Mouse (Mus musculus) G1E (cell line): ENCODE results near the gene Slc37a3. TPM values are rescaled to one million over a fixed set of nuclear protein-coding genes. Genes with fewer than 3 reads are reported as not detected.

Experiments used
- ATAC-seq: 2 replicates; pipeline ENCODE4 v1.8.0; 2016; ENCODE audit warnings: mild to moderate bottlenecking; ENCODE audit not compliant: insufficient number of reproducible peaks, poor library complexity, low FRiP score, severe bottlenecking; ENCODE audit errors: extremely low read depth
- DNase-seq: peaks from one replicate; pipeline ENCODE4 v3.0.0; 2012; ENCODE audit warnings: low spot score
- H3K27me3 ChIP-seq: 2 replicates; pipeline ENCODE4 v1.6.1; 2012; ENCODE audit warnings: mild to moderate bottlenecking, low read length, inconsistent platforms; ENCODE audit not compliant: insufficient read depth
- H3K36me3 ChIP-seq: replicated peaks from 2 replicates; pipeline ENCODE3; 2012; ENCODE audit warnings: mild to moderate bottlenecking, inconsistent platforms
- H3K4me1 ChIP-seq: 2 replicates; pipeline ENCODE4 v1.6.1; 2012; ENCODE audit warnings: low read depth, low read length, inconsistent platforms, mixed read lengths; ENCODE audit not compliant: insufficient read depth
- H3K4me3 ChIP-seq: 2 replicates; pipeline ENCODE4 v1.5.1; 2012; ENCODE audit warnings: low read depth, mild to moderate bottlenecking, inconsistent platforms, low read length, moderate library complexity, mixed read lengths
- H3K9me3 ChIP-seq: replicated peaks from 2 replicates; pipeline ENCODE4 v1.6.1; 2012; ENCODE audit warnings: inconsistent platforms
- CTCF ChIP-seq: IDR thresholded peaks from 2 replicates; pipeline ENCODE4 v1.5.1; 2012; ENCODE audit warnings: low read depth, low read length, inconsistent platforms, mixed read lengths
- GATA1 ChIP-seq: IDR thresholded peaks from 2 replicates; pipeline ENCODE4 v1.6.1; 2012; ENCODE audit warnings: borderline replicate concordance, low read length, inconsistent platforms, mixed read lengths
- GATA2 ChIP-seq: IDR thresholded peaks from 2 replicates; pipeline ENCODE4 v1.6.1; 2012; ENCODE audit warnings: low read depth, low read length, inconsistent platforms, borderline replicate concordance
- POLR2AphosphoS5 ChIP-seq: IDR thresholded peaks from 2 replicates; pipeline ENCODE4 v1.6.1; 2012; ENCODE audit warnings: low read depth, low read length, inconsistent platforms; ENCODE audit not compliant: insufficient replicate concordance
- TAL1 ChIP-seq: conservative IDR thresholded peaks from 2 replicates; pipeline ENCODE4 v1.6.1; 2012; ENCODE audit warnings: low read depth, low read length, inconsistent platforms, mixed read lengths
- polyA plus RNA-seq: library from polyadenylated mRNA; stranded (reverse); fragments of >175 nt; gene quantifications from 2 replicates; pipeline ENCODE4 v1.2.3, GENCODE M21; 2012
- total RNA-seq, 2 experiments: library from RNA; stranded (forward) in 1 of 2; stranded (reverse) in 1 of 2; fragments of 200-1000 nt in 1 of 2; fragments of >200 nt in 1 of 2; fragmentation: Nextera tagmentation in 1 of 2; gene quantifications; 2 replicates each; pipeline ENCODE4 v1.2.3; 2014 to 2017

The Slc37a3 gene
- total and polyA plus RNA-seq, 3 experiments, result 2.1 to 22.4 (median 18.0) TPM

- no peak for TF ChIP-seq CTCF
- no peak for TF ChIP-seq GATA2
- no peak for TF ChIP-seq GATA1
- no peak for TF ChIP-seq POLR2AphosphoS5
- TF ChIP-seq TAL1, result no peak
- Histone ChIP-seq H3K4me3 (no peak overlapping the region), H3K9me3 (no peaks in the 10 kb centered on the region), H3K4me1 (peaks cover 3% of the 10 kb centered on the region; the same call in 1 of the 2 replicates), H3K36me3 (peaks cover 56% of the 10 kb centered on the region), H3K27me3 (no peaks in the 10 kb centered on the region)
- no peak for DNase-seq
- ATAC-seq, result no peak
Measured at GRCm38 (mm10) chr6:39334873-39335272, 42.6 kb downstream of the Slc37a3 start.

GRCm38 (mm10) chr6:39334224-39334623 is 43.3 kb downstream of the Slc37a3 start:
- Histone ChIP-seq H3K36me3 (peaks cover 52% of the 10 kb centered on the region), H3K27me3 (no peaks in the 10 kb centered on the region), H3K9me3 (no peaks in the 10 kb centered on the region), H3K4me3 (no peak overlapping the region), H3K4me1 (peaks cover 3% of the 10 kb centered on the region; the same call in 1 of the 2 replicates)
- TF ChIP-seq TAL1 (no peak), POLR2AphosphoS5 (no peak), GATA2 (no peak)
- ATAC-seq (no peak), DNase-seq (no peak)

- no peak overlapping the region for H3K4me3 ChIP-seq
- H3K9me3 ChIP-seq, result no peaks in the 10 kb centered on the region
- DNase-seq (no peak), ATAC-seq (no peak)
- TF ChIP-seq GATA1, result no peak
- TF ChIP-seq CTCF, result no peak
- no peak for TF ChIP-seq POLR2AphosphoS5
- no peak for TF ChIP-seq GATA2
- no peak for TF ChIP-seq TAL1
- H3K36me3 ChIP-seq, result peaks cover 36% of the 10 kb centered on the region
- peaks cover 3% of the 10 kb centered on the region; the same call in 1 of the 2 replicates for H3K4me1 ChIP-seq
- no peaks in the 10 kb centered on the region for H3K27me3 ChIP-seq
Measured at GRCm38 (mm10) chr6:39331998-39332700, 45.3 kb downstream of the Slc37a3 start.

- Histone ChIP-seq H3K9me3 (no peaks in the 10 kb centered on the region), H3K36me3 (peaks cover 26% of the 10 kb centered on the region), H3K4me3 (no peak overlapping the region), H3K27me3 (no peaks in the 10 kb centered on the region), H3K4me1 (peaks cover 3% of the 10 kb centered on the region; the same call in 1 of the 2 replicates)
- TF ChIP-seq CTCF (no peak), GATA1 (no peak), GATA2 (no peak), TAL1 (no peak), POLR2AphosphoS5 (no peak)
- ATAC-seq (no peak), DNase-seq (no peak)
Measured at GRCm38 (mm10) chr6:39330981-39331380, 46.5 kb downstream of the Slc37a3 start.

GRCm38 (mm10) chr6:39320286-39320685 is 57.2 kb downstream of the Slc37a3 start:
- TF ChIP-seq CTCF (no peak), GATA2 (no peak), POLR2AphosphoS5 (no peak), GATA1 (no peak), TAL1 (no peak)
- H3K9me3 ChIP-seq, result no peaks in the 10 kb centered on the region
- no peak for ATAC-seq

GRCm38 (mm10) chr6:39319061-39319761 is 58.3 kb downstream of the Slc37a3 start:
- no peaks in the 10 kb centered on the region for H3K36me3 ChIP-seq

More at GRCm38 (mm10) chr6:39320286-39320685, 57.2 kb downstream of the Slc37a3 start:
- no peaks in the 10 kb centered on the region for H3K36me3 ChIP-seq
- no peaks in the 10 kb centered on the region for H3K27me3 ChIP-seq
- no peak for DNase-seq
- H3K4me3 ChIP-seq, result no peak overlapping the region
- no peaks in the 10 kb centered on the region for H3K4me1 ChIP-seq

More at GRCm38 (mm10) chr6:39319061-39319761, 58.3 kb downstream of the Slc37a3 start:
- Histone ChIP-seq H3K4me1 (no peaks in the 10 kb centered on the region), H3K9me3 (no peaks in the 10 kb centered on the region), H3K4me3 (no peak overlapping the region), H3K27me3 (peaks cover 3% of the 10 kb centered on the region; the same call in 1 of the 2 replicates)
- no peak for TF ChIP-seq GATA1
- TF ChIP-seq POLR2AphosphoS5, result no peak
- no peak for TF ChIP-seq TAL1
- no peak for TF ChIP-seq GATA2
- no peak for ATAC-seq
- DNase-seq, result no peak
